Mouse (Mus musculus) liver, embryonic 13.5 days (tissue): ENCODE measurements around the gene Prpf40b. TPM values are rescaled to one million over a fixed set of nuclear protein-coding genes. Genes with fewer than 3 reads are reported as not detected.

Source experiments
- ATAC-seq: fragments of 200-750 bp; cut with Nextera tagmentation; 2 replicates; pipeline ENCODE4 v1.8.0; 2017; ENCODE audit warnings: low read depth, mild to moderate bottlenecking, moderate number of reproducible peaks, moderate library complexity
- DNase-seq: peaks from one replicate; pipeline ENCODE4 v3.0.0; 2022
- H3K27ac ChIP-seq: fragments of 300-500 bp; sonication (generic); 2 replicates; pipeline ENCODE4 v1.5.1; 2015; ENCODE audit warnings: moderate library complexity, mild to moderate bottlenecking, inconsistent platforms
- H3K27me3 ChIP-seq: fragments of 300-500 bp; sonication (generic); 2 replicates; pipeline ENCODE4 v1.6.1; 2015; ENCODE audit warnings: mild to moderate bottlenecking, inconsistent platforms
- H3K36me3 ChIP-seq: fragments of 300-500 bp; sonication (generic); 2 replicates; pipeline ENCODE4 v1.6.1; 2015; ENCODE audit warnings: mild to moderate bottlenecking, inconsistent platforms
- H3K4me1 ChIP-seq: fragments of 300-500 bp; sonication (generic); replicated peaks from 2 replicates; pipeline ENCODE4 v1.6.1; 2015; ENCODE audit warnings: inconsistent platforms
- H3K4me2 ChIP-seq: fragments of 300-500 bp; sonication (generic); 2 replicates; pipeline ENCODE4 v1.6.1; 2015; ENCODE audit warnings: inconsistent platforms, mild to moderate bottlenecking, moderate library complexity
- H3K4me3 ChIP-seq: fragments of 300-500 bp; sonication (generic); replicated peaks from 2 replicates; pipeline ENCODE4 v1.5.1; 2015; ENCODE audit warnings: mild to moderate bottlenecking, inconsistent platforms
- H3K9ac ChIP-seq: fragments of 300-500 bp; sonication (generic); 2 replicates; pipeline ENCODE4 v1.6.1; 2015; ENCODE audit warnings: mild to moderate bottlenecking, inconsistent platforms
- H3K9me3 ChIP-seq: fragments of 300-500 bp; sonication (generic); replicated peaks from 2 replicates; pipeline ENCODE4 v1.6.1; 2016; ENCODE audit warnings: inconsistent platforms
- WGBS: fragments of 180-500 bp; shearing (Covaris S2); methylation state at CpG from one replicate; pipeline ENCODE4 v1.1.7; 2015; ENCODE audit not compliant: insufficient replicate concordance; 5-methylcytosine and 5-hydroxymethylcytosine counted together
- polyA plus RNA-seq: library from polyadenylated mRNA; unstranded; fragments of >200 nt; fragmentation: Nextera tagmentation; extraction: Ambion mirVana; gene quantifications from 2 replicates; pipeline ENCODE4 v1.2.1, GENCODE M21; 2015

The Prpf40b gene
- polyA plus RNA-seq, 1 experiment from 2014 or later = 8.9 TPM

- H3K4me1 ChIP-seq = peaks cover 30% of the 10 kb centered on the region
- ATAC-seq (peak; percentile 8; the same call in 1 of the 2 replicates), DNase-seq (no peak)
- no peaks in the 10 kb centered on the region for H3K36me3 ChIP-seq
- H3K9me3 ChIP-seq = no peaks in the 10 kb centered on the region
- peak overlapping the region; percentile 84 for H3K4me2 ChIP-seq
- H3K4me3 ChIP-seq = peak overlapping the region; percentile 69
- H3K9ac ChIP-seq = peak overlapping the region; percentile 73
- no peak overlapping the region for H3K27ac ChIP-seq
- WGBS = 9% methylated on average over 16 of the region's 16 CpGs
- peaks cover 8% of the 10 kb centered on the region for H3K27me3 ChIP-seq
Measured at GRCm38 (mm10) chr15:99294287-99294686, 600 bp upstream of the Prpf40b start.

GRCm38 (mm10) chr15:99295484-99295981, 646 bp downstream of the Prpf40b start, which contains the start of gene Fam186b:
Gene Fam186b, minus strand, starts transcription at chr15:99295888.
- peak; percentile 17 for DNase-seq
- WGBS = 4% methylated on average over 15 of the region's 17 CpGs
- no peak for ATAC-seq
- Histone ChIP-seq H3K27ac (peak within 1 kb of the TSS; percentile 47), H3K9me3 (no peaks in the 10 kb centered on the region), H3K4me2 (peak within 1 kb of the TSS; percentile 84), H3K4me1 (peaks cover 33% of the 10 kb centered on the region), H3K27me3 (peaks cover 8% of the 10 kb centered on the region), H3K9ac (peak within 1 kb of the TSS; percentile 73), H3K4me3 (peak within 1 kb of the TSS; percentile 69), H3K36me3 (no peaks in the 10 kb centered on the region)

GRCm38 (mm10) chr15:99296213-99296612, 1.3 kb downstream of the Prpf40b start:
- WGBS = 44% methylated on average over 5 of the region's 5 CpGs
- Histone ChIP-seq H3K9me3 (no peaks in the 10 kb centered on the region), H3K4me1 (peaks cover 33% of the 10 kb centered on the region), H3K9ac (no peak overlapping the region), H3K4me3 (no peak overlapping the region), H3K27ac (no peak overlapping the region), H3K27me3 (peaks cover 8% of the 10 kb centered on the region), H3K4me2 (peak overlapping the region; percentile 84; the same call in 1 of the 2 replicates), H3K36me3 (no peaks in the 10 kb centered on the region)
- ATAC-seq (no peak), DNase-seq (no peak)

- 74% methylated on average over 9 of the region's 9 CpGs for WGBS
- ATAC-seq = no peak
- no peaks in the 10 kb centered on the region for H3K9me3 ChIP-seq
Measured at GRCm38 (mm10) chr15:99307476-99307875, 12.6 kb downstream of the Prpf40b start.

GRCm38 (mm10) chr15:99309549-99309948, 14.7 kb downstream of the Prpf40b start:
- H3K4me2 ChIP-seq = no peak overlapping the region
- no peaks in the 10 kb centered on the region for H3K27me3 ChIP-seq
- H3K4me3 ChIP-seq = no peak overlapping the region
- DNase-seq (no peak), ATAC-seq (no peak)
- H3K9me3 ChIP-seq = no peaks in the 10 kb centered on the region
- peaks cover 50% of the 10 kb centered on the region for H3K36me3 ChIP-seq
- no peak overlapping the region for H3K27ac ChIP-seq
- no peak overlapping the region for H3K9ac ChIP-seq
- 77% methylated on average over 9 of the region's 9 CpGs for WGBS
- H3K4me1 ChIP-seq = no peaks in the 10 kb centered on the region

More at GRCm38 (mm10) chr15:99307476-99307875, 12.6 kb downstream of the Prpf40b start:
- H3K27ac ChIP-seq = no peak overlapping the region
- H3K4me2 ChIP-seq = no peak overlapping the region
- no peak for DNase-seq
- no peaks in the 10 kb centered on the region for H3K27me3 ChIP-seq
- no peaks in the 10 kb centered on the region for H3K4me1 ChIP-seq
- H3K9ac ChIP-seq = no peak overlapping the region
- H3K36me3 ChIP-seq = peaks cover 47% of the 10 kb centered on the region
- H3K4me3 ChIP-seq = no peak overlapping the region

- Histone ChIP-seq H3K27ac (no peak overlapping the region), H3K9me3 (no peaks in the 10 kb centered on the region), H3K36me3 (peaks cover 53% of the 10 kb centered on the region), H3K4me3 (no peak overlapping the region), H3K27me3 (no peaks in the 10 kb centered on the region), H3K4me2 (no peak overlapping the region), H3K4me1 (no peaks in the 10 kb centered on the region), H3K9ac (no peak overlapping the region)
- no peak for ATAC-seq
- no peak for DNase-seq
- WGBS = 73% methylated on average over 5 of the region's 5 CpGs
Measured at GRCm38 (mm10) chr15:99310617-99311016, 15.7 kb downstream of the Prpf40b start.

- no peak overlapping the region for H3K4me3 ChIP-seq
- ATAC-seq (no peak), DNase-seq (no peak)
- H3K27ac ChIP-seq = no peak overlapping the region
- H3K27me3 ChIP-seq = no peaks in the 10 kb centered on the region
- WGBS = 84% methylated on average over 16 of the region's 16 CpGs
- H3K36me3 ChIP-seq = peaks cover 43% of the 10 kb centered on the region
- no peak overlapping the region for H3K9ac ChIP-seq
- peaks cover 5% of the 10 kb centered on the region; the same call in 1 of the 2 replicates for H3K4me1 ChIP-seq
- no peaks in the 10 kb centered on the region for H3K9me3 ChIP-seq
- H3K4me2 ChIP-seq = no peak overlapping the region
Measured at GRCm38 (mm10) chr15:99314891-99315290, 20.0 kb downstream of the Prpf40b start.

- H3K9ac ChIP-seq = no peak overlapping the region
- H3K4me1 ChIP-seq = peaks cover 5% of the 10 kb centered on the region; the same call in 1 of the 2 replicates
- DNase-seq = no peak
- 62% methylated on average over 16 of the region's 16 CpGs for WGBS
- peaks cover 51% of the 10 kb centered on the region for H3K36me3 ChIP-seq
- H3K9me3 ChIP-seq = no peaks in the 10 kb centered on the region
- ATAC-seq = no peak; the same call in 1 of the 2 replicates
- no peak overlapping the region for H3K4me2 ChIP-seq
- H3K4me3 ChIP-seq = no peak overlapping the region
- no peaks in the 10 kb centered on the region for H3K27me3 ChIP-seq
- H3K27ac ChIP-seq = no peak overlapping the region
Measured at GRCm38 (mm10) chr15:99316314-99317266, 21.7 kb downstream of the Prpf40b start.

GRCm38 (mm10) chr15:99317267-99317651, 22.4 kb downstream of the Prpf40b start:
- no peaks in the 10 kb centered on the region for H3K27me3 ChIP-seq
- no peak overlapping the region for H3K27ac ChIP-seq
- H3K9me3 ChIP-seq = no peaks in the 10 kb centered on the region
- peak; percentile 23; the same call in 1 of the 2 replicates for ATAC-seq
- DNase-seq = no peak
- WGBS = 53% methylated on average over 2 of the region's 2 CpGs
- H3K9ac ChIP-seq = no peak overlapping the region
- H3K36me3 ChIP-seq = peaks cover 58% of the 10 kb centered on the region
- no peak overlapping the region for H3K4me3 ChIP-seq
- no peak overlapping the region for H3K4me2 ChIP-seq
- H3K4me1 ChIP-seq = peaks cover 5% of the 10 kb centered on the region; the same call in 1 of the 2 replicates

- 62% methylated on average over 6 of the region's 6 CpGs for WGBS
Measured at GRCm38 (mm10) chr15:99318071-99318470, 23.2 kb downstream of the Prpf40b start.

GRCm38 (mm10) chr15:99318861-99319410, 24.0 kb downstream of the Prpf40b start:
- Histone ChIP-seq H3K9ac (no peak overlapping the region), H3K4me3 (no peak overlapping the region), H3K4me1 (peaks cover 5% of the 10 kb centered on the region; the same call in 1 of the 2 replicates), H3K36me3 (peaks cover 71% of the 10 kb centered on the region), H3K4me2 (no peak overlapping the region), H3K27me3 (no peaks in the 10 kb centered on the region), H3K27ac (no peak overlapping the region), H3K9me3 (no peaks in the 10 kb centered on the region)
- ATAC-seq = no peak
- no peak for DNase-seq
- 63% methylated on average over 14 of the region's 14 CpGs for WGBS

More at GRCm38 (mm10) chr15:99318071-99318470, 23.2 kb downstream of the Prpf40b start:
- Histone ChIP-seq H3K4me2 (no peak overlapping the region), H3K9ac (no peak overlapping the region), H3K27me3 (no peaks in the 10 kb centered on the region), H3K9me3 (no peaks in the 10 kb centered on the region), H3K36me3 (peaks cover 63% of the 10 kb centered on the region), H3K4me1 (peaks cover 5% of the 10 kb centered on the region; the same call in 1 of the 2 replicates), H3K4me3 (no peak overlapping the region), H3K27ac (no peak overlapping the region)
- ATAC-seq (no peak), DNase-seq (no peak)
